Mouse (Mus musculus): ENCODE results near the gene Cc2d2a. TPM values are rescaled to one million over a fixed set of nuclear protein-coding genes. Genes with fewer than 3 reads are reported as not detected.

Gene Cc2d2a
- polyA plus RNA-seq, 1 experiment from 2014 or later, result 9.4 TPM

DNA sequence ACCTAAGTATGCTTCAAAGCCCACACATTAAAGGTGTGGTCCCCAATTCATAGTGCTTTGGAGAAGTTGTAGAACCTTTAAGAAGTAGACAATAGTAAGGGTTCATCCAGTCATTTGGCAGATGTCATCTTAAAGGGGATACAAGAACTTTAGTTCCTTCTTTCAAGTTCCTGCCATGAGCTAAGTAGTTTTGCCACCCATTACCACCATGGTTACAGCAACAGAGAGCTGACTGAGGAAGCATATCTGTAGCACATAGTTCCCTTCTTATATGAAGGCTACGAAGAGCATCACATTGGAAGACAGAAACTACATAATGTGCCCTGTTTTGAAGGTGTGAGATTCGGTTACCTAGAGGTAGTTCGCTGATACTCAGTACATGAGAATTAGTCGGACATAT, 124.5 kb downstream of the Cc2d2a start:
- Histone ChIP-seq H3K4me2 (ENCODE audit: low read depth, low read length) (no peak overlapping the region), H3K27ac (ENCODE audit: low read length) (no peak overlapping the region), H3K27me3 (ENCODE audit: control insufficient read depth, insufficient read depth, low read length) (no peaks in the 10 kb centered on the region), H3K4me1 (ENCODE audit: control insufficient read depth, insufficient read depth, low read length) (peaks cover 5% of the 10 kb centered on the region; the same call in 1 of the 2 replicates), H3K4me3 (replicated peaks; ENCODE audit: low read length) (no peak overlapping the region), H3K9me3 (replicated peaks; ENCODE audit: control insufficient read depth, low read length) (no peaks in the 10 kb centered on the region), H3K36me3 (ENCODE audit: control insufficient read depth, insufficient read depth, low read length) (no peaks in the 10 kb centered on the region), H3K9ac (ENCODE audit: low read length) (no peak overlapping the region)
- 89% methylated on average over 4 of the region's 4 CpGs for whole genome bisulfite sequencing
- no peak for ATAC-seq (ENCODE audit: insufficient read depth, low FRiP score)

DNA sequence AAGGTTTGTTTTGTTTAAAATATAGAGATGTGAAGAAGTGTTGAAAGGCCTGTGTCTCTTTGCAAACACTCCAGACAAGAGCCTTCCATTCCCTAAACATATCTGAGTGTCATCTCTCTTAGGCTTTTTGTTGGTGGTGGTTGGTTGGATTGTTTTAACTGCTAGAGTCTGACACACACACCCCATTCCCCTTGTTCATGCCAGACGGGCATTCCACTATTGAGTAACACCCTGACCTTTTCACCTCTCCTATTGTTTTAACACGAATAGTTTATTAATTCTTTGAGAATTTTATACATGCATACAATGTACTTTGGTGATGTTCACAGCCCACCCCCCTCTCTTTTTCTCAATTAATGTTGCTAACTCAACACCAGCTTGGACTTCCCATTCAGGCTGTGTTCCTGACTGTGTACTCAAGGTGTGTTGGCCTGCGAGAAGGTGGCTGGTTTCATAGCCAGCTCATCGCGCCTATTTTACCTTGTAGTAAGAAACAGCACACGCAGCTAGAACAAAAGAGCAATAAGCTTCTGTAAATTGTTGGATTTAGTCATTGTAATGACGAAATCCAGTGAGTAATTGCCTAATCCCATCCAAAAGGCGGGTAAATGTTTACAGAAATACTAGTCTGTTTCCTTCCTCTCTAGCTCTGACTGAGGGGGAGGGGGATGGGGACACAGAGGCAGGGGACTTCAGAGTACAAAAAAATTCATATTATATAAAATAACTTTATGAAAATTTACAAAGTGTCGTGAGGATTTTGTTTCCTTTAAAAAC, 126.0 kb downstream of the Cc2d2a start:
- WGBS, result 50% methylated on average over 9 of the region's 9 CpGs
- H3K4me2 ChIP-seq (ENCODE audit: low read depth, low read length), result no peak overlapping the region
- no peak overlapping the region for H3K4me3 ChIP-seq (replicated peaks; ENCODE audit: low read length)
- no peaks in the 10 kb centered on the region for H3K4me1 ChIP-seq (ENCODE audit: control insufficient read depth, insufficient read depth, low read length)
- no peak for ATAC-seq (ENCODE audit: insufficient read depth, low FRiP score)
- no peak overlapping the region for H3K9ac ChIP-seq (ENCODE audit: low read length)
- H3K27ac ChIP-seq (ENCODE audit: low read length), result no peak overlapping the region
- no peaks in the 10 kb centered on the region for H3K36me3 ChIP-seq (ENCODE audit: control insufficient read depth, insufficient read depth, low read length)
- H3K27me3 ChIP-seq (ENCODE audit: control insufficient read depth, insufficient read depth, low read length), result no peaks in the 10 kb centered on the region
- no peaks in the 10 kb centered on the region for H3K9me3 ChIP-seq (replicated peaks; ENCODE audit: control insufficient read depth, low read length)

Other genes with a start within 250 kb of the Cc2d2a start
- 22.1 and 22.4 TPM in 2 replicates for gene C1qtnf7, start 146.8 kb upstream of the Cc2d2a start, polyA plus RNA-seq (2015; fragmentation: Nextera tagmentation; extraction: Ambion mirVana)
- 3.0 and 5.1 TPM in 2 replicates for gene Bst1, start 156.5 kb downstream of the Cc2d2a start, polyA plus RNA-seq (2015; fragmentation: Nextera tagmentation; extraction: Ambion mirVana)
- 58.7 and 62.1 TPM in 2 replicates for gene Fbxl5, start 159.3 kb downstream of the Cc2d2a start, polyA plus RNA-seq (2015; fragmentation: Nextera tagmentation; extraction: Ambion mirVana)
- gene Cd38, start 206.2 kb downstream of the Cc2d2a start, polyA plus RNA-seq (2015; fragmentation: Nextera tagmentation; extraction: Ambion mirVana), result 14.2 and 14.3 TPM in 2 replicates

All from stomach, embryonic 16.5 days (tissue).